In genomic region chr11:53958984-53959383, GRCm38 (mm10) we compare ENCODE assay signal across 8 mouse cellular contexts. TPM values are rescaled to one million over a fixed set of nuclear protein-coding genes. Genes with fewer than 3 reads are reported as not detected.
DNase-seq lines count a peak whose midpoint lies in the region; ATAC-seq and TF ChIP-seq lines count a peak whose summit lies in the region.
"Had no signal": no experiment of that assay in that cellular context is flagged by ENCODE, and none has a peak within 500 bp of the region (broad histone marks: within the 10 kb centered on the region; RNA-seq: fewer than 3 reads in every experiment).

No protein-coding gene starts in this region.

- no peak overlapping the region for H3K27ac ChIP-seq in MEL (ENCODE audit: control insufficient read depth, low read depth, low read length)
- no peak overlapping the region; the same call in 1 of the 2 replicates for H3K27ac ChIP-seq in intestine, postnatal 0 days (ENCODE audit: low read depth, low read length)
- H3K27ac ChIP-seq: midbrain, embryonic 13.5 days had no signal

- H3K9ac ChIP-seq in MEL (ENCODE audit: control insufficient read depth, low read depth, low read length, poor library complexity, severe bottlenecking) = no peak overlapping the region
- H3K9ac ChIP-seq in intestine, postnatal 0 days (ENCODE audit: low read depth, low read length) = no peak overlapping the region
- H3K9ac ChIP-seq: midbrain, embryonic 13.5 days had no signal

- DNase-seq in left cerebral cortex, postnatal 14 days (ENCODE audit: low spot score in 2 of 2) = peak; percentile 8 to 12
- no peak for DNase-seq in left cerebral cortex, postnatal 25 days (ENCODE audit: low spot score in 2 of 2)
- DNase-seq in A20 (ENCODE audit: low read depth, low spot score) = peak; percentile 40
- DNase-seq in MEL (ENCODE audit: low read depth, low spot score) = no peak
- no peak for DNase-seq in frontal cortex, postnatal 10 days (ENCODE audit: low spot score in 2 of 2)
- no peak for DNase-seq in spleen, postnatal 4 days (ENCODE audit: low spot score in 2 of 2)

- no peaks in the 10 kb centered on the region for H3K27me3 ChIP-seq in MEL (ENCODE audit: control insufficient read depth in 1 of 2, insufficient read depth in 2 of 2, low read length in 2 of 2)
- no peaks in the 10 kb centered on the region for H3K27me3 ChIP-seq in intestine, postnatal 0 days (replicated peaks; ENCODE audit: control insufficient read depth, insufficient read depth, low read length)
- H3K27me3 ChIP-seq: midbrain, embryonic 13.5 days had no signal

- H3K36me3 ChIP-seq in MEL (ENCODE audit: control insufficient read depth in 1 of 2, insufficient read depth in 2 of 2, low read length in 2 of 2) = peaks cover 0 to 2% of the 10 kb centered on the region in 2 experiments; a peak in 1 of 4 replicates
- peaks cover 20% of the 10 kb centered on the region for H3K36me3 ChIP-seq in intestine, postnatal 0 days (ENCODE audit: control insufficient read depth, insufficient read depth)
- H3K36me3 ChIP-seq: midbrain, embryonic 13.5 days had no signal

- TF ChIP-seq POLR2A in MEL (IDR thresholded peaks at IDR 0.05; ENCODE audit: control insufficient read depth in 1 of 2, insufficient read depth in 1 of 2, low read depth in 1 of 2, low read length in 2 of 2, poor library complexity in 1 of 2) = no peak

- TF ChIP-seq RAD21 in MEL (IDR thresholded peaks at IDR 0.05; ENCODE audit: low read depth, low read length) = no peak; the same call in none of the 2 replicates

- H3K4me3 ChIP-seq in MEL (ENCODE audit: control insufficient read depth in 1 of 2, insufficient read depth in 1 of 2, low read depth in 2 of 2, low read length in 2 of 2) = no peak overlapping the region
- no peak overlapping the region for H3K4me3 ChIP-seq in intestine, postnatal 0 days (ENCODE audit: low read depth, low read length)
- H3K4me3 ChIP-seq: midbrain, embryonic 13.5 days had no signal

- intact Hi-C loops in left cerebral cortex, postnatal 14 days (cut with DNase I) = no loop called here
- intact Hi-C loops in left cerebral cortex, postnatal 25 days (cut with DNase I) = loop anchor here (1.0 kb wide), 1 partner anchor 83 kb away; no protein-coding TSS in a partner anchor

- no peak for TF ChIP-seq EP300 in MEL (IDR thresholded peaks at IDR 0.05; ENCODE audit: low read depth in 1 of 2, low read length in 2 of 2)

- no peaks in the 10 kb centered on the region for H3K4me1 ChIP-seq in MEL (ENCODE audit: control insufficient read depth in 1 of 2, insufficient read depth in 2 of 2, low read length in 2 of 2)
- no peaks in the 10 kb centered on the region for H3K4me1 ChIP-seq in intestine, postnatal 0 days (replicated peaks; ENCODE audit: control insufficient read depth, insufficient read depth, low read length)
- H3K4me1 ChIP-seq: midbrain, embryonic 13.5 days had no signal

- H3K9me3 ChIP-seq in MEL (replicated peaks; ENCODE audit: insufficient read depth, low read length) = no peaks in the 10 kb centered on the region
- no peaks in the 10 kb centered on the region for H3K9me3 ChIP-seq in intestine, postnatal 0 days (ENCODE audit: control insufficient read depth)
- H3K9me3 ChIP-seq: midbrain, embryonic 13.5 days had no signal

- 22% methylated on average over 3 of the region's 3 CpGs for WGBS in intestine, postnatal 0 days

- H3K79me2 ChIP-seq in MEL (ENCODE audit: control insufficient read depth, insufficient read depth, low read length, poor library complexity) = no peaks in the 10 kb centered on the region

- ATAC-seq in intestine, postnatal 0 days = no peak
- ATAC-seq: midbrain, embryonic 13.5 days had no signal

- peak in 2 of 3 experiments; percentile 46 to 53; a peak in 5 of 6 replicates for TF ChIP-seq CTCF in MEL (IDR thresholded peaks at IDR 0.05 in 2 of 3, conservative IDR thresholded peaks at IDR 0.05 in 1 of 3; ENCODE audit: control insufficient read depth in 1 of 3, insufficient read depth in 1 of 3, low read depth in 2 of 3, low read length in 3 of 3, poor library complexity in 1 of 3, severe bottlenecking in 1 of 3)
- peak; percentile 69 for TF ChIP-seq CTCF in intestine, postnatal 0 days (IDR thresholded peaks at IDR 0.05; ENCODE audit: low read depth)

- peak overlapping the region; percentile 45 for H3K4me2 ChIP-seq in intestine, postnatal 0 days (replicated peaks; ENCODE audit: low read depth)
- H3K4me2 ChIP-seq: midbrain, embryonic 13.5 days had no signal

TF ChIP-seq in MEL, 35 proteins besides CTCF, POLR2A, EP300 and RAD21:
- TF ChIP-seq HCFC1 (IDR thresholded peaks at IDR 0.05; ENCODE audit: low read depth, low read length) (no peak), USF2 (IDR thresholded peaks at IDR 0.05; ENCODE audit: borderline replicate concordance in 1 of 2, insufficient read depth in 1 of 2, low read depth in 1 of 2, low read length in 2 of 2) (no peak), SMC3 (IDR thresholded peaks at IDR 0.05; ENCODE audit: low read depth, low read length) (0 out of 2 replicates have a peak, but pooled peaks have one; percentile 13)

RNA-seq across cellular contexts. Expression of gene Slc22a21, which starts 21.1 kb away (rescaled TPM):
- total RNA-seq in left cerebral cortex, postnatal 14 days (2021) = 1 to 10 TPM; 1.9 to 2.1 TPM
- 1 to 10 TPM; 1.4 to 2.0 TPM for total RNA-seq in left cerebral cortex, postnatal 25 days (2021)
- 4.2 and 4.7 TPM in 2 replicates for total RNA-seq in MEL (2012; rRNA removed)
- polyA plus RNA-seq in MEL (2012; ENCODE audit: insufficient read depth in 1 of 2, insufficient read length in 2 of 2, low read depth in 1 of 2, low replicate concordance in 2 of 2, missing spikeins in 1 of 2) = 1 to 10 TPM in 1 of 2 experiments, not detected in 1; 6.9 TPM
- 6.8 and 8.8 TPM in 2 replicates for polyA plus RNA-seq in intestine, postnatal 0 days (2015; fragmentation: Nextera tagmentation; extraction: Ambion mirVana)

Comparison
In these comparisons a context has a peak if more than half of its experiments do, and no peak if none do; other contexts are left out.
1. DNase-seq: peak in left cerebral cortex, postnatal 14 days (2 of 2) and A20 (single experiment); none in left cerebral cortex, postnatal 25 days (0 of 2), MEL (single experiment), frontal cortex, postnatal 10 days (0 of 2) and spleen, postnatal 4 days (0 of 2).